Mouse (Mus musculus): ENCODE results near the gene Skap1.
"Not testable (repeated sequence)": the region's sequence is repeated elsewhere in the genome, so short reads cannot be mapped to it uniquely, and the experiment has no call there.

Gene Skap1

GRCm38 (mm10) chr11:96755298-96755697, 290.9 kb downstream of the Skap1 start:
- DNase-seq (ENCODE audit: low spot score): no peak

GRCm38 (mm10) chr11:96757421-96757820, 293.0 kb downstream of the Skap1 start:
- no peak for DNase-seq (ENCODE audit: low spot score)

- no peak for DNase-seq (ENCODE audit: low spot score)
Measured at GRCm38 (mm10) chr11:96758402-96758801, 294.0 kb downstream of the Skap1 start.

- DNase-seq (ENCODE audit: low spot score): peak; percentile 83
Measured at GRCm38 (mm10) chr11:96760042-96760441, 295.6 kb downstream of the Skap1 start.

GRCm38 (mm10) chr11:96761984-96762383, 297.6 kb downstream of the Skap1 start:
- DNase-seq (ENCODE audit: low spot score): no peak

- peak; percentile 54 for DNase-seq (ENCODE audit: low spot score)
Measured at GRCm38 (mm10) chr11:96762742-96763470, 298.5 kb downstream of the Skap1 start.

GRCm38 (mm10) chr11:96764511-96765350, 300.3 kb downstream of the Skap1 start:
- no peak for DNase-seq (ENCODE audit: low spot score)

GRCm38 (mm10) chr11:96765645-96766044, 301.3 kb downstream of the Skap1 start:
- DNase-seq (ENCODE audit: low spot score): peak; percentile 65

GRCm38 (mm10) chr11:96766555-96766954, 302.2 kb downstream of the Skap1 start:
- DNase-seq (ENCODE audit: low spot score): peak; percentile 17

GRCm38 (mm10) chr11:96767096-96767495, 302.7 kb downstream of the Skap1 start:
- no peak for DNase-seq (ENCODE audit: low spot score)

- peak; percentile 69 for DNase-seq (ENCODE audit: low spot score)
Measured at GRCm38 (mm10) chr11:96768240-96768639, 303.8 kb downstream of the Skap1 start.

- no peak for DNase-seq (ENCODE audit: low spot score)
Measured at GRCm38 (mm10) chr11:96771274-96771975, 307.0 kb downstream of the Skap1 start.

- no peak for DNase-seq (ENCODE audit: low spot score)
Measured at GRCm38 (mm10) chr11:96772413-96772812, 308.0 kb downstream of the Skap1 start.

GRCm38 (mm10) chr11:96774536-96774935, 310.1 kb downstream of the Skap1 start:
- DNase-seq (ENCODE audit: low spot score): peak; percentile 23

GRCm38 (mm10) chr11:96775063-96775462, 310.7 kb downstream of the Skap1 start:
- no peak for DNase-seq (ENCODE audit: low spot score)

GRCm38 (mm10) chr11:96775665-96776064, 311.3 kb downstream of the Skap1 start:
- DNase-seq (ENCODE audit: low spot score): no peak

- DNase-seq (ENCODE audit: low spot score): no peak
Measured at GRCm38 (mm10) chr11:96776068-96776467, 311.7 kb downstream of the Skap1 start.

GRCm38 (mm10) chr11:96776968-96777962, 312.9 kb downstream of the Skap1 start, which contains the start of gene Snx11:
Gene Snx11, minus strand, starts transcription at chr11:96777559.
- peak; percentile 100 for DNase-seq (ENCODE audit: low spot score)

GRCm38 (mm10) chr11:96778061-96778627, 313.8 kb downstream of the Skap1 start:
- not testable (repeated sequence) for DNase-seq (ENCODE audit: low spot score)

GRCm38 (mm10) chr11:96780306-96780705, 315.9 kb downstream of the Skap1 start:
- no peak for DNase-seq (ENCODE audit: low spot score)

GRCm38 (mm10) chr11:96781425-96781824, 317.0 kb downstream of the Skap1 start:
- DNase-seq (ENCODE audit: low spot score): no peak
